Mouse (Mus musculus): ENCODE data around the gene Kcng1. TPM values are rescaled to one million over a fixed set of nuclear protein-coding genes. Genes with fewer than 3 reads are reported as not detected.

Kcng1 gene
- polyA plus RNA-seq, 1 experiment from 2014 or later = 0.95 TPM

- no peak overlapping the region for H3K9ac ChIP-seq (replicated peaks)
- H3K9me3 ChIP-seq (replicated peaks) = no peaks in the 10 kb centered on the region
- no peaks in the 10 kb centered on the region for H3K36me3 ChIP-seq
- H3K4me3 ChIP-seq (replicated peaks) = no peak overlapping the region
- no peak for ATAC-seq (ENCODE audit: low FRiP score)
- WGBS = 89% methylated on average over 4 of the region's 4 CpGs
- no peaks in the 10 kb centered on the region for H3K4me1 ChIP-seq
- H3K27ac ChIP-seq (replicated peaks) = no peak overlapping the region
- no peak overlapping the region for H3K4me2 ChIP-seq
- no peaks in the 10 kb centered on the region for H3K27me3 ChIP-seq (replicated peaks)
These were observed 24.3 kb downstream of the Kcng1 start for GRCm38 (mm10) chr2:168257188-168257587.

GRCm38 (mm10) chr2:168256506-168256905 is 25.0 kb downstream of the Kcng1 start:
- Histone ChIP-seq H3K27me3 (replicated peaks) (0 out of 2 replicates have a peak, but pooled peaks cover 1% of the 10 kb centered on the region), H3K36me3 (no peaks in the 10 kb centered on the region), H3K27ac (replicated peaks) (no peak overlapping the region), H3K4me2 (no peak overlapping the region), H3K9ac (replicated peaks) (no peak overlapping the region), H3K4me1 (no peaks in the 10 kb centered on the region), H3K4me3 (replicated peaks) (no peak overlapping the region), H3K9me3 (replicated peaks) (no peaks in the 10 kb centered on the region)
- ATAC-seq (ENCODE audit: low FRiP score) = no peak
- whole genome bisulfite sequencing = 83% methylated on average over 3 of the region's 3 CpGs

- H3K9me3 ChIP-seq (replicated peaks) = no peaks in the 10 kb centered on the region
- WGBS = 68% methylated on average over 7 of the region's 7 CpGs
- H3K9ac ChIP-seq (replicated peaks) = no peak overlapping the region
- no peak overlapping the region for H3K4me2 ChIP-seq
- H3K4me3 ChIP-seq (replicated peaks) = no peak overlapping the region
- H3K27me3 ChIP-seq (replicated peaks) = peaks cover 5% of the 10 kb centered on the region; the same call in 1 of the 2 replicates
- ATAC-seq (ENCODE audit: low FRiP score) = no peak
- no peak overlapping the region for H3K27ac ChIP-seq (replicated peaks)
- no peaks in the 10 kb centered on the region for H3K36me3 ChIP-seq
- no peaks in the 10 kb centered on the region for H3K4me1 ChIP-seq
These were observed 27.7 kb downstream of the Kcng1 start for GRCm38 (mm10) chr2:168253822-168254221.

GRCm38 (mm10) chr2:168252639-168253292 is 28.8 kb downstream of the Kcng1 start:
- Histone ChIP-seq H3K9me3 (replicated peaks) (no peaks in the 10 kb centered on the region), H3K4me2 (0 out of 2 replicates have a peak overlapping the region, but pooled peaks have one; percentile 9), H3K36me3 (no peaks in the 10 kb centered on the region), H3K27me3 (replicated peaks) (peaks cover 5% of the 10 kb centered on the region; the same call in 1 of the 2 replicates), H3K4me1 (no peaks in the 10 kb centered on the region), H3K9ac (replicated peaks) (no peak overlapping the region), H3K27ac (replicated peaks) (no peak overlapping the region), H3K4me3 (replicated peaks) (no peak overlapping the region)
- ATAC-seq (ENCODE audit: low FRiP score) = 0 out of 2 replicates have a peak, but pooled peaks have one; percentile 50
- 14% methylated on average over 16 of the region's 16 CpGs for WGBS

GRCm38 (mm10) chr2:168250270-168250669 is 31.3 kb downstream of the Kcng1 start:
- Histone ChIP-seq H3K4me2 (no peak overlapping the region), H3K27ac (replicated peaks) (no peak overlapping the region), H3K4me1 (no peaks in the 10 kb centered on the region), H3K36me3 (no peaks in the 10 kb centered on the region), H3K4me3 (replicated peaks) (no peak overlapping the region), H3K9ac (replicated peaks) (no peak overlapping the region), H3K27me3 (replicated peaks) (peaks cover 5% of the 10 kb centered on the region; the same call in 1 of the 2 replicates), H3K9me3 (replicated peaks) (no peaks in the 10 kb centered on the region)
- WGBS = 13% methylated on average over 8 of the region's 8 CpGs
- peak; percentile 68; the same call in 1 of the 2 replicates for ATAC-seq (ENCODE audit: low FRiP score)

GRCm38 (mm10) chr2:168248856-168249245 is 32.7 kb downstream of the Kcng1 start:
- no peak; the same call in 1 of the 2 replicates for ATAC-seq (ENCODE audit: low FRiP score)
- H3K27ac ChIP-seq (replicated peaks) = no peak overlapping the region
- no peak overlapping the region for H3K4me2 ChIP-seq
- peaks cover 5% of the 10 kb centered on the region; the same call in 1 of the 2 replicates for H3K27me3 ChIP-seq (replicated peaks)
- no peaks in the 10 kb centered on the region for H3K36me3 ChIP-seq
- H3K4me3 ChIP-seq (replicated peaks) = no peak overlapping the region
- H3K4me1 ChIP-seq = no peaks in the 10 kb centered on the region
- no peak overlapping the region for H3K9ac ChIP-seq (replicated peaks)
- H3K9me3 ChIP-seq (replicated peaks) = no peaks in the 10 kb centered on the region
- WGBS = 29% methylated on average over 2 of the region's 2 CpGs

GRCm38 (mm10) chr2:168248167-168248855 is 33.2 kb downstream of the Kcng1 start:
- H3K27me3 ChIP-seq (replicated peaks) = peaks cover 5% of the 10 kb centered on the region; the same call in 1 of the 2 replicates
- H3K9ac ChIP-seq (replicated peaks) = no peak overlapping the region
- H3K36me3 ChIP-seq = no peaks in the 10 kb centered on the region
- 73% methylated on average over 8 of the region's 8 CpGs for WGBS
- no peak overlapping the region for H3K27ac ChIP-seq (replicated peaks)
- H3K4me2 ChIP-seq = no peak overlapping the region
- ATAC-seq (ENCODE audit: low FRiP score) = no peak; the same call in 1 of the 2 replicates
- no peak overlapping the region for H3K4me3 ChIP-seq (replicated peaks)
- no peaks in the 10 kb centered on the region for H3K9me3 ChIP-seq (replicated peaks)
- no peaks in the 10 kb centered on the region for H3K4me1 ChIP-seq

- H3K36me3 ChIP-seq = no peaks in the 10 kb centered on the region
- no peak overlapping the region for H3K9ac ChIP-seq (replicated peaks)
- H3K4me3 ChIP-seq (replicated peaks) = no peak overlapping the region
- no peaks in the 10 kb centered on the region for H3K9me3 ChIP-seq (replicated peaks)
- H3K4me1 ChIP-seq = no peaks in the 10 kb centered on the region
- ATAC-seq (ENCODE audit: low FRiP score) = no peak
- H3K27ac ChIP-seq (replicated peaks) = no peak overlapping the region
- 0 out of 2 replicates have a peak, but pooled peaks cover 5% of the 10 kb centered on the region for H3K27me3 ChIP-seq (replicated peaks)
- 38% methylated on average over 8 of the region's 8 CpGs for WGBS
- no peak overlapping the region for H3K4me2 ChIP-seq
These were observed 36.0 kb downstream of the Kcng1 start for GRCm38 (mm10) chr2:168245571-168245970.

- no peak overlapping the region for H3K4me3 ChIP-seq (replicated peaks)
- no peaks in the 10 kb centered on the region for H3K9me3 ChIP-seq (replicated peaks)
- no peaks in the 10 kb centered on the region for H3K36me3 ChIP-seq
- H3K27me3 ChIP-seq (replicated peaks) = 0 out of 2 replicates have a peak, but pooled peaks cover 10% of the 10 kb centered on the region
- no peak overlapping the region for H3K4me2 ChIP-seq
- H3K4me1 ChIP-seq = no peaks in the 10 kb centered on the region
- H3K9ac ChIP-seq (replicated peaks) = no peak overlapping the region
- H3K27ac ChIP-seq (replicated peaks) = no peak overlapping the region
- ATAC-seq (ENCODE audit: low FRiP score) = no peak
- 77% methylated on average over 4 of the region's 4 CpGs for WGBS
These were observed 38.3 kb downstream of the Kcng1 start for GRCm38 (mm10) chr2:168243278-168243677.

- ATAC-seq (ENCODE audit: low FRiP score) = no peak
- H3K9ac ChIP-seq (replicated peaks) = no peak overlapping the region
- H3K4me3 ChIP-seq (replicated peaks) = no peak overlapping the region
- 0 out of 2 replicates have a peak, but pooled peaks cover 10% of the 10 kb centered on the region for H3K27me3 ChIP-seq (replicated peaks)
- H3K4me2 ChIP-seq = no peak overlapping the region
- H3K36me3 ChIP-seq = no peaks in the 10 kb centered on the region
- H3K9me3 ChIP-seq (replicated peaks) = no peaks in the 10 kb centered on the region
- H3K4me1 ChIP-seq = no peaks in the 10 kb centered on the region
- H3K27ac ChIP-seq (replicated peaks) = no peak overlapping the region
These were observed 38.7 kb downstream of the Kcng1 start for GRCm38 (mm10) chr2:168242841-168243240.

- H3K27ac ChIP-seq (replicated peaks) = no peak overlapping the region
- H3K27me3 ChIP-seq (replicated peaks) = 0 out of 2 replicates have a peak, but pooled peaks cover 10% of the 10 kb centered on the region
- H3K4me1 ChIP-seq = peaks cover 6% of the 10 kb centered on the region
- no peak overlapping the region for H3K9ac ChIP-seq (replicated peaks)
- H3K9me3 ChIP-seq (replicated peaks) = no peaks in the 10 kb centered on the region
- WGBS = 92% methylated on average over 4 of the region's 4 CpGs
- H3K36me3 ChIP-seq = peaks cover 13% of the 10 kb centered on the region
- H3K4me3 ChIP-seq (replicated peaks) = no peak overlapping the region
- ATAC-seq (ENCODE audit: low FRiP score) = no peak
- no peak overlapping the region for H3K4me2 ChIP-seq
These were observed 43.2 kb downstream of the Kcng1 start for GRCm38 (mm10) chr2:168238335-168238734.

GRCm38 (mm10) chr2:168233286-168233685 is 48.2 kb downstream of the Kcng1 start:
- Histone ChIP-seq H3K36me3 (peaks cover 20% of the 10 kb centered on the region), H3K9ac (replicated peaks) (no peak overlapping the region), H3K9me3 (replicated peaks) (no peaks in the 10 kb centered on the region), H3K27ac (replicated peaks) (no peak overlapping the region), H3K4me2 (no peak overlapping the region), H3K27me3 (replicated peaks) (no peaks in the 10 kb centered on the region), H3K4me1 (peaks cover 44% of the 10 kb centered on the region), H3K4me3 (replicated peaks) (no peak overlapping the region)
- 89% methylated on average over 5 of the region's 5 CpGs for WGBS
- ATAC-seq (ENCODE audit: low FRiP score) = no peak
